ENCODE assay signal across 10 mouse cellular contexts in genomic region chr7:79563675-79564074, GRCm38 (mm10). TPM values are rescaled to one million over a fixed set of nuclear protein-coding genes. Genes with fewer than 3 reads are reported as not detected.
DNase-seq lines count a peak whose midpoint lies in the region; ATAC-seq and TF ChIP-seq lines count a peak whose summit lies in the region.
"Had no signal": no experiment of that assay in that cellular context is flagged by ENCODE, and none has a peak within 500 bp of the region (broad histone marks: within the 10 kb centered on the region; RNA-seq: fewer than 3 reads in every experiment).

No protein-coding gene starts in this region.

- no peaks in the 10 kb centered on the region; the same call in 1 of the 2 replicates for H3K4me1 ChIP-seq in liver, postnatal 0 days (ENCODE audit: insufficient read depth)
- no peaks in the 10 kb centered on the region for H3K4me1 ChIP-seq in liver, embryonic 12.5 days
- peaks cover 4% of the 10 kb centered on the region; the same call in 1 of the 2 replicates for H3K4me1 ChIP-seq in forebrain, embryonic 12.5 days

- H3K27me3 ChIP-seq in liver, postnatal 0 days (ENCODE audit: insufficient read depth, low read length): peaks cover 2% of the 10 kb centered on the region; the same call in 1 of the 2 replicates
- peaks cover 69% of the 10 kb centered on the region for H3K27me3 ChIP-seq in liver, embryonic 12.5 days (replicated peaks)
- peaks cover 12% of the 10 kb centered on the region for H3K27me3 ChIP-seq in forebrain, embryonic 12.5 days

- H3K9ac ChIP-seq in liver, postnatal 0 days (replicated peaks): no peak overlapping the region
- no peak overlapping the region for H3K9ac ChIP-seq in liver, embryonic 12.5 days
- no peak overlapping the region for H3K9ac ChIP-seq in forebrain, embryonic 12.5 days

- 23% methylated on average over 13 of the region's 13 CpGs for WGBS in liver, postnatal 0 days (ENCODE audit: insufficient replicate concordance)
- 18% methylated on average over 13 of the region's 13 CpGs for WGBS in liver, embryonic 12.5 days (ENCODE audit: insufficient replicate concordance)
- WGBS in forebrain, embryonic 12.5 days: 31% methylated on average over 13 of the region's 13 CpGs

- no peak overlapping the region for H3K27ac ChIP-seq in liver, postnatal 0 days (ENCODE audit: low read depth)
- H3K27ac ChIP-seq in liver, embryonic 12.5 days: no peak overlapping the region
- 0 out of 2 replicates have a peak overlapping the region, but pooled peaks have one; percentile 26 for H3K27ac ChIP-seq in forebrain, embryonic 12.5 days

- TF ChIP-seq EP300 in liver, postnatal 0 days (IDR thresholded peaks at IDR 0.05; ENCODE audit: low read depth): no peak

- H3K9me3 ChIP-seq in liver, postnatal 0 days (ENCODE audit: low read length): no peaks in the 10 kb centered on the region
- no peaks in the 10 kb centered on the region for H3K9me3 ChIP-seq in liver, embryonic 12.5 days (replicated peaks)
- H3K9me3 ChIP-seq in forebrain, embryonic 12.5 days: no peaks in the 10 kb centered on the region

- TF ChIP-seq CTCF in liver, postnatal 0 days (IDR thresholded peaks at IDR 0.05; ENCODE audit: low read depth): peak; percentile 42

- DNase-seq in cerebellum, postnatal 14 days: peak; percentile 40 to 69
- DNase-seq in cerebellum, adult 18-20 months: no peak
- DNase-seq in liver, postnatal 0 days: no peak
- DNase-seq in retina, postnatal 1 day: peak; percentile 68
- no peak for DNase-seq in adipocyte (ENCODE audit: low spot score)
- DNase-seq in heart, adult 9 months (ENCODE audit: low spot score in 2 of 2): no peak
- DNase-seq: B cell, adult 2 months; kidney, adult 8-10 months had no signal

- H3K4me2 ChIP-seq in liver, postnatal 0 days (ENCODE audit: low read depth, low read length): no peak overlapping the region
- H3K4me2 ChIP-seq in liver, embryonic 12.5 days: no peak overlapping the region
- H3K4me2 ChIP-seq in forebrain, embryonic 12.5 days: no peak overlapping the region

- no peak for ATAC-seq in liver, postnatal 0 days
- ATAC-seq in liver, embryonic 12.5 days: no peak
- peak; percentile 60; the same call in 1 of the 2 replicates for ATAC-seq in forebrain, embryonic 12.5 days (ENCODE audit: low FRiP score)

- no peak overlapping the region for H3K4me3 ChIP-seq in liver, postnatal 0 days (ENCODE audit: low read depth, low read length)
- no peak overlapping the region for H3K4me3 ChIP-seq in liver, embryonic 12.5 days
- H3K4me3 ChIP-seq in forebrain, embryonic 12.5 days (replicated peaks): no peak overlapping the region

- no peaks in the 10 kb centered on the region for H3K36me3 ChIP-seq in liver, postnatal 0 days (replicated peaks; ENCODE audit: insufficient read depth, low read length)
- no peaks in the 10 kb centered on the region for H3K36me3 ChIP-seq in liver, embryonic 12.5 days
- no peaks in the 10 kb centered on the region for H3K36me3 ChIP-seq in forebrain, embryonic 12.5 days (replicated peaks)

RNA-seq across cellular contexts. Expression of gene Rhcg, which starts 53.8 kb away (rescaled TPM):
- 0.20 TPM in 1 of 2 replicates, not detected in the other for polyA plus RNA-seq in liver, postnatal 0 days (2015; fragmentation: Nextera tagmentation; extraction: Ambion mirVana)
- polyA plus RNA-seq in liver, embryonic 12.5 days (2016; fragmentation: Nextera tagmentation; extraction: Ambion mirVana): not detected in 2 replicates
- 7.1 and 8.5 TPM in 2 replicates for polyA plus RNA-seq in forebrain, embryonic 12.5 days (2016; fragmentation: Nextera tagmentation; extraction: Ambion mirVana)

Comparison
In these comparisons a context has a peak if more than half of its experiments do, and no peak if none do; other contexts are left out.
1. DNase-seq: peak in cerebellum, postnatal 14 days (2 of 2) and retina, postnatal 1 day (single experiment); none in cerebellum, adult 18-20 months (0 of 2), liver, postnatal 0 days (single experiment), adipocyte (single experiment) and heart, adult 9 months (0 of 2).